Mouse (Mus musculus) heart, adult 2 months (tissue): ENCODE results near the gene Dgkh. TPM values are rescaled to one million over a fixed set of nuclear protein-coding genes. Genes with fewer than 3 reads are reported as not detected.
A peak's percentile ranks its signal among the peaks of the same experiment; 100 is the strongest.

Experiments used
- DNase-seq, 2 experiments: peaks; one replicate each; pipeline ENCODE4 v3.0.0; 2021
- H3K27ac ChIP-seq: fragments of 200-600 bp; 2 replicates; pipeline ENCODE4 v1.8.1; 2022
- H3K27me3 ChIP-seq: fragments of 200-500 bp; 2 replicates; pipeline ENCODE4 v1.6.1; 2012; ENCODE audit warnings: mild to moderate bottlenecking, low read length, inconsistent platforms, mixed read lengths; ENCODE audit not compliant: control insufficient read depth, insufficient read depth
- H3K36me3 ChIP-seq: fragments of 200-500 bp; 2 replicates; pipeline ENCODE4 v1.6.1; 2012; ENCODE audit warnings: low read length, inconsistent platforms; ENCODE audit not compliant: control insufficient read depth, insufficient read depth
- H3K4me1 ChIP-seq: fragments of 200-500 bp; 2 replicates; pipeline ENCODE4 v1.6.1; 2011; ENCODE audit warnings: low read length; ENCODE audit not compliant: control insufficient read depth, insufficient read depth
- H3K4me3 ChIP-seq: fragments of 200-600 bp; 2 replicates; pipeline ENCODE4 v1.8.1; 2022
- H3K79me2 ChIP-seq: fragments of 200-500 bp; replicated peaks from 2 replicates; pipeline ENCODE4 v1.6.1; 2012; ENCODE audit warnings: mild to moderate bottlenecking, inconsistent platforms, low read length, moderate library complexity, mixed read lengths; ENCODE audit not compliant: control insufficient read depth, insufficient read depth
- H3K9ac ChIP-seq: fragments of 200-500 bp; 2 replicates; pipeline ENCODE4 v1.6.1; 2012; ENCODE audit warnings: low read depth, mild to moderate bottlenecking, control low read depth, inconsistent platforms, low read length, mixed read lengths
- CTCF ChIP-seq: fragments of 200-600 bp; IDR thresholded peaks from 2 replicates; pipeline ENCODE4 v1.8.1; 2022; ENCODE audit warnings: antibody characterized with exemption, mild to moderate bottlenecking, moderate library complexity
- EP300 ChIP-seq: fragments of 200-500 bp; IDR thresholded peaks from 2 replicates; pipeline ENCODE4 v1.6.1; 2011; ENCODE audit warnings: low read depth, low read length, control low read depth; ENCODE audit not compliant: insufficient read depth
- POLR2A ChIP-seq: fragments of 200-500 bp; IDR thresholded peaks from 2 replicates; pipeline ENCODE4 v1.6.1; 2011; ENCODE audit warnings: mild to moderate bottlenecking, low read depth, low read length, control low read depth; ENCODE audit not compliant: insufficient read depth
- WGBS: fragments of 180-500 bp; shearing (Covaris S2); methylation state at CpG from one replicate; pipeline ENCODE4 v1.1.7; 2018; 5-methylcytosine and 5-hydroxymethylcytosine counted together
- intact Hi-C: fragments of 180-260 bp; cut with DNase I; formaldehyde crosslinking; loops from one replicate; pipeline ENCODE4 v1.15.1; 2025
- polyA plus RNA-seq: library from polyadenylated mRNA; depleted of rRNA; stranded (reverse); fragments of >200 nt; gene quantifications from 2 replicates; pipeline ENCODE4 v1.2.3, GENCODE M21; 2012
- total RNA-seq, 2 experiments: library from RNA; stranded (reverse); gene quantifications; 2 replicates each; pipeline ENCODE4 v1.2.3; 2021

The Dgkh gene
- total and polyA plus RNA-seq, 3 experiments, result 1.1 to 6.3 (median 6.2) TPM

- Histone ChIP-seq H3K27ac (no peak overlapping the region; the same call in 1 of the 2 replicates), H3K4me1 (peaks cover 16% of the 10 kb centered on the region), H3K9ac (peak overlapping the region; percentile 49; the same call in 1 of the 2 replicates), H3K79me2 (peaks cover 7% of the 10 kb centered on the region), H3K27me3 (no peaks in the 10 kb centered on the region), H3K36me3 (peaks cover 16% of the 10 kb centered on the region), H3K4me3 (peak overlapping the region; percentile 86; the same call in 1 of the 2 replicates)
- DNase-seq, result no peak
- TF ChIP-seq EP300 (no peak), POLR2A (no peak), CTCF (no peak)
- intact Hi-C loops, result no loop called here
- WGBS, result 21% methylated on average over 2 of the region's 2 CpGs
Measured at GRCm38 (mm10) chr14:78535366-78535765, 197.2 kb downstream of the Dgkh start.

GRCm38 (mm10) chr14:78534651-78535050 lies 197.9 kb downstream of the Dgkh start:
- Histone ChIP-seq H3K27me3 (no peaks in the 10 kb centered on the region), H3K9ac (no peak overlapping the region), H3K79me2 (peaks cover 10% of the 10 kb centered on the region), H3K4me3 (no peak overlapping the region), H3K4me1 (peaks cover 20% of the 10 kb centered on the region), H3K27ac (no peak overlapping the region), H3K36me3 (peaks cover 22% of the 10 kb centered on the region)
- no peak for DNase-seq
- intact Hi-C loops, result no loop called here
- TF ChIP-seq EP300 (no peak), POLR2A (no peak), CTCF (no peak)
- WGBS, result 97% methylated on average over 5 of the region's 5 CpGs

DNA sequence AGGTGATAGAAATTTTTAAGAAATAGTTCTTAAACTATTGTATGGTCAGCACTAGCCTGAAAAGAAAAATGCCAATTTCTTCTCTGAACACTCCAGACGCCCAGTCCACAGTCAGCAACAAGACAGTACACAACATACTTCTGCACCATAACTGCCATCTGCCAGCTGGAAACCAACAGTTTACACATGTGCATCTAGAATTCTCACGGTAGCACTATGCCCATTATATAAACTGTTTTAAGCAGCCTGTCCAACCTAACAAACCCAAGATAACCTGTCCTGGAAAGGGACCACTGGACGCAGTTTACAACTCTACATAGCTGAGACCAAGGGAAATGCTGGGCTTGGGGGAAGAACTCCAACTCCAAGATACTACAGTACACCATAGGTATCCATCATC lies 198.9 kb downstream of the Dgkh start:
- peaks cover 21% of the 10 kb centered on the region for H3K4me1 ChIP-seq
- 83% methylated on average over 3 of the region's 3 CpGs for WGBS
- DNase-seq, result no peak
- peaks cover 31% of the 10 kb centered on the region for H3K36me3 ChIP-seq
- no peak overlapping the region for H3K9ac ChIP-seq
- peaks cover 10% of the 10 kb centered on the region for H3K79me2 ChIP-seq
- no peak for TF ChIP-seq POLR2A
- TF ChIP-seq CTCF, result no peak
- TF ChIP-seq EP300, result no peak
- no peaks in the 10 kb centered on the region for H3K27me3 ChIP-seq
- no peak overlapping the region for H3K4me3 ChIP-seq
- intact Hi-C loops, result no loop called here
- no peak overlapping the region for H3K27ac ChIP-seq

DNA sequence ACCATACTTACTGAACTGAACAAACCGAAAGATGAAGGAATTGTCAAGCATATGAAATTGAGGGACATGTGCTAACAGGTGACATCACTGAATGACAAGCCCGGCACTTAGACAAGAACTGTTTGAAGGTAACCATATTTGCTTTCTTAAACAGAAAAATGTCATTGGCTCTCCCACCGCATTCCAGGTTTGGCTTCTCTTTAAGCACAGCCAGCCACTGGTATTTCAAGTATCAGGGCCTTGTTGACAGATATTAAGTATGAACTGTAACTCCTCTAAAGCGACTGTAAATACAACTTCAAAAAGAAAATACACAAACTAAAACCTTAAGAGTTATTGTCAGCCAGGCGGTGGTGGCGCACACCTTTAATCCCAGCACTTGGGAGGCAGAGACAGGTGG lies 200.2 kb downstream of the Dgkh start:
- peaks cover 10% of the 10 kb centered on the region for H3K79me2 ChIP-seq
- peaks cover 26% of the 10 kb centered on the region for H3K4me1 ChIP-seq
- no peak overlapping the region for H3K9ac ChIP-seq
- no peaks in the 10 kb centered on the region for H3K27me3 ChIP-seq
- WGBS, result 56% methylated on average over 6 of the region's 6 CpGs
- no peak overlapping the region for H3K4me3 ChIP-seq
- peaks cover 37% of the 10 kb centered on the region for H3K36me3 ChIP-seq
- TF ChIP-seq EP300, result no peak
- TF ChIP-seq POLR2A, result no peak
- no peak for TF ChIP-seq CTCF
- peak overlapping the region; percentile 21; the same call in 1 of the 2 replicates for H3K27ac ChIP-seq
- intact Hi-C loops, result no loop called here
- no peak for DNase-seq

- TF ChIP-seq POLR2A (no peak), EP300 (no peak), CTCF (no peak)
- Histone ChIP-seq H3K36me3 (peaks cover 35% of the 10 kb centered on the region), H3K4me1 (peaks cover 30% of the 10 kb centered on the region), H3K4me3 (no peak overlapping the region), H3K79me2 (peaks cover 12% of the 10 kb centered on the region), H3K27ac (no peak overlapping the region), H3K9ac (no peak overlapping the region), H3K27me3 (no peaks in the 10 kb centered on the region)
- intact Hi-C loops, result no loop called here
- no peak for DNase-seq
- WGBS, result 79% methylated on average over 3 of the region's 3 CpGs
Measured at GRCm38 (mm10) chr14:78530256-78530655, 202.3 kb downstream of the Dgkh start.

GRCm38 (mm10) chr14:78528461-78529425 lies 203.8 kb downstream of the Dgkh start:
- intact Hi-C loops, result no loop called here
- peaks cover 38% of the 10 kb centered on the region for H3K36me3 ChIP-seq
- peaks cover 8% of the 10 kb centered on the region for H3K79me2 ChIP-seq
- no peak overlapping the region for H3K4me3 ChIP-seq
- H3K27me3 ChIP-seq, result no peaks in the 10 kb centered on the region
- peaks cover 31% of the 10 kb centered on the region for H3K4me1 ChIP-seq
- peak overlapping the region; percentile 15 for H3K27ac ChIP-seq
- WGBS, result 26% methylated on average over 8 of the region's 8 CpGs
- DNase-seq, result no peak
- TF ChIP-seq EP300 (no peak), CTCF (no peak), POLR2A (no peak)
- peak overlapping the region; percentile 8 for H3K9ac ChIP-seq
